Mouse (Mus musculus) hindbrain, embryonic 13.5 days (tissue): Measurements from ENCODE around the gene Kdm3a. TPM values are rescaled to one million over a fixed set of nuclear protein-coding genes. Genes with fewer than 3 reads are reported as not detected.

Source experiments
- ATAC-seq: fragments of 200-750 bp; cut with Nextera tagmentation; 2 replicates; pipeline ENCODE4 v1.8.0; 2017; ENCODE audit warnings: moderate TSS enrichment; ENCODE audit not compliant: low FRiP score
- H3K27ac ChIP-seq: fragments of 300-500 bp; sonication (generic); 2 replicates; pipeline ENCODE4 v1.5.1; 2015; ENCODE audit warnings: inconsistent platforms, mild to moderate bottlenecking, moderate library complexity
- H3K27me3 ChIP-seq: fragments of 300-500 bp; sonication (generic); 2 replicates; pipeline ENCODE4 v1.6.1; 2015; ENCODE audit warnings: mild to moderate bottlenecking, inconsistent platforms
- H3K36me3 ChIP-seq: fragments of 300-500 bp; sonication (generic); 2 replicates; pipeline ENCODE4 v1.6.1; 2015; ENCODE audit warnings: mild to moderate bottlenecking, inconsistent platforms
- H3K4me1 ChIP-seq: fragments of 300-500 bp; sonication (generic); replicated peaks from 2 replicates; pipeline ENCODE4 v1.6.1; 2015; ENCODE audit warnings: inconsistent platforms
- H3K4me2 ChIP-seq: fragments of 300-500 bp; sonication (generic); 2 replicates; pipeline ENCODE4 v1.6.1; 2015; ENCODE audit warnings: inconsistent platforms, mild to moderate bottlenecking, moderate library complexity
- H3K4me3 ChIP-seq: fragments of 300-500 bp; sonication (generic); 2 replicates; pipeline ENCODE4 v1.5.1; 2015; ENCODE audit warnings: mild to moderate bottlenecking, inconsistent platforms
- H3K9ac ChIP-seq: fragments of 300-500 bp; sonication (generic); 2 replicates; pipeline ENCODE4 v1.6.1; 2015; ENCODE audit warnings: mild to moderate bottlenecking, inconsistent platforms
- H3K9me3 ChIP-seq: fragments of 300-500 bp; sonication (generic); 2 replicates; pipeline ENCODE4 v1.6.1; 2016; ENCODE audit warnings: inconsistent platforms
- WGBS: fragments of 180-500 bp; shearing (Covaris S2); methylation state at CpG from one replicate; pipeline ENCODE4 v1.1.7; 2015; 5-methylcytosine and 5-hydroxymethylcytosine counted together
- polyA plus RNA-seq: library from polyadenylated mRNA; unstranded; fragments of >200 nt; fragmentation: Nextera tagmentation; extraction: Ambion mirVana; gene quantifications from 2 replicates; pipeline ENCODE4 v1.2.1, GENCODE M21; 2015

Kdm3a gene
- polyA plus RNA-seq, 1 experiment from 2014 or later: 52.0 TPM

DNA sequence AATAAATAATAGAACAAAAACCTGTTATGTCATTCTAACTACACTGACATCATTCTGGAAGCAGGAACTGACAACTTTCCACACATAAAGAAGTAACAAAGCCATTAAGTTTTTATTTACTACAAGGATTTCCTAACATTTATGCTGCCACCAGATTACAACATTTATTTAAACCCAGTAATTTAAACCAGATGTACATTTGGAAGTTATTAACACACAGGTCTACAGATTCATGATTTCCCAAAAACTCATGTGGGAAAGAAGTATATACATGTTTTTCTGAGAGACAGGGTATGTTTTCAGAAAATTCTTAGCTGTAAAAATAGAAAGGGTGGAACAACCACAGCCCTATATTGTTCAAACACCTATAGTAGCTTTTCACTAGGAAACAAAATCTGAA is 8.1 kb downstream of the Kdm3a start:
- Histone ChIP-seq H3K4me1 (peaks cover 13% of the 10 kb centered on the region), H3K36me3 (peaks cover 72% of the 10 kb centered on the region), H3K4me3 (no peak overlapping the region), H3K27me3 (no peaks in the 10 kb centered on the region), H3K4me2 (no peak overlapping the region), H3K9ac (no peak overlapping the region), H3K9me3 (no peaks in the 10 kb centered on the region), H3K27ac (no peak overlapping the region)
- no peak for ATAC-seq

GRCm38 (mm10) chr6:71621981-71622380 is 10.8 kb downstream of the Kdm3a start:
- no peaks in the 10 kb centered on the region for H3K9me3 ChIP-seq

GRCm38 (mm10) chr6:71621551-71621950 is 11.2 kb downstream of the Kdm3a start:
- Histone ChIP-seq H3K4me2 (no peak overlapping the region), H3K9me3 (no peaks in the 10 kb centered on the region), H3K4me3 (no peak overlapping the region), H3K9ac (no peak overlapping the region), H3K4me1 (no peaks in the 10 kb centered on the region), H3K36me3 (peaks cover 81% of the 10 kb centered on the region), H3K27ac (no peak overlapping the region), H3K27me3 (no peaks in the 10 kb centered on the region)
- ATAC-seq: no peak
- WGBS: 93% methylated on average over 5 of the region's 5 CpGs

More at GRCm38 (mm10) chr6:71621981-71622380, 10.8 kb downstream of the Kdm3a start:
- ATAC-seq: no peak
- Histone ChIP-seq H3K27me3 (no peaks in the 10 kb centered on the region), H3K27ac (no peak overlapping the region), H3K9ac (no peak overlapping the region), H3K36me3 (peaks cover 79% of the 10 kb centered on the region), H3K4me2 (no peak overlapping the region), H3K4me1 (no peaks in the 10 kb centered on the region), H3K4me3 (no peak overlapping the region)
- WGBS: 94% methylated on average over 5 of the region's 5 CpGs

- Histone ChIP-seq H3K36me3 (peaks cover 71% of the 10 kb centered on the region), H3K4me3 (no peak overlapping the region), H3K27me3 (no peaks in the 10 kb centered on the region), H3K9me3 (no peaks in the 10 kb centered on the region), H3K27ac (no peak overlapping the region), H3K4me1 (no peaks in the 10 kb centered on the region), H3K4me2 (no peak overlapping the region), H3K9ac (no peak overlapping the region)
- ATAC-seq: no peak
- WGBS: 88% methylated on average over 5 of the region's 5 CpGs
Measured at GRCm38 (mm10) chr6:71616959-71617358, 15.8 kb downstream of the Kdm3a start.

- Histone ChIP-seq H3K9me3 (no peaks in the 10 kb centered on the region), H3K27me3 (no peaks in the 10 kb centered on the region), H3K4me1 (no peaks in the 10 kb centered on the region), H3K4me3 (no peak overlapping the region), H3K4me2 (no peak overlapping the region), H3K36me3 (peaks cover 74% of the 10 kb centered on the region), H3K27ac (no peak overlapping the region), H3K9ac (no peak overlapping the region)
- ATAC-seq: no peak
Measured at GRCm38 (mm10) chr6:71613225-71613624, 19.6 kb downstream of the Kdm3a start.

DNA sequence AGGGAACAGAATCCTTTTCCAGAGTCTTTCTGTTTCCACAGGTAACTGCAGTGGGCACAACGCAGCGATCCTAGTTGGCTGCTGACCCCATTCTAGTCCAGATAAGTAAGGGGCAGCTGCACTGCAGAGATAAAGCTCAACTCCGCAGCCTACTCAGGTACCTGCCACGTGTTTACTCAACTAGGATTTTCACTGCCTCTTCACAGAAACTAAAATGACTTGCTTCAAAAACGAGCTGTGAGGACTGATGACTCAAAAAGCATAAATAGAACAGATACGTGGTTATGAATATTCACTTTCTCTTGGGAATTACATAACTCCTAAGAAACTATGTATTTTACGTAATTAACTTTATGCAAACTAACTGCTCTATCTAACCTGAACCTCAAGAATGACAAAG is 22.8 kb downstream of the Kdm3a start:
- Histone ChIP-seq H3K36me3 (peaks cover 70% of the 10 kb centered on the region), H3K9ac (no peak overlapping the region)
- WGBS: 95% methylated on average over 7 of the region's 7 CpGs

DNA sequence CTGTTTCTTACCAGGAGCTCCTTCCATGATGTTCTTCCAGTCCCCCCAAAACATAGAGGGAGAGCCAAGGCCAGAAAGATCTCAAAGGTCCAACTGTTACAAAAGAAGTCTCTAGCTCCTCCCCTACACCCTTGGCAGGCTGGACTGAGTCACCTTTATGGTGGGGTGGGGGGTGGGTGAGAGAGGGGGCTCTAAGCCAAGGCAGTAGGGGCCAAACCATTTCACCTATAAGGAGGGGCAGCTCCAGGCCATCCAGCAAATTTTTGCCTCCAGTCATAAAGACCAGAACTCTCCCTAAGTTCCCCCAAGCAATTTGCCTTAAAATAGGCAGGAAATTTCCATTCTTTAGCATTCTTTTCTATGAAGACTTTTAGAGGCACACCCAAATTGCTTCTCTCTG is 23.8 kb downstream of the Kdm3a start:
- Histone ChIP-seq H3K36me3 (peaks cover 74% of the 10 kb centered on the region), H3K9ac (no peak overlapping the region), H3K9me3 (no peaks in the 10 kb centered on the region), H3K4me1 (no peaks in the 10 kb centered on the region), H3K4me2 (no peak overlapping the region), H3K4me3 (no peak overlapping the region), H3K27ac (no peak overlapping the region), H3K27me3 (no peaks in the 10 kb centered on the region)
- ATAC-seq: no peak

More for the DNA sequence above, 22.8 kb downstream of the Kdm3a start:
- Histone ChIP-seq H3K4me2 (no peak overlapping the region), H3K4me1 (no peaks in the 10 kb centered on the region), H3K27me3 (no peaks in the 10 kb centered on the region), H3K9me3 (no peaks in the 10 kb centered on the region), H3K4me3 (no peak overlapping the region), H3K27ac (no peak overlapping the region)
- ATAC-seq: no peak

DNA sequence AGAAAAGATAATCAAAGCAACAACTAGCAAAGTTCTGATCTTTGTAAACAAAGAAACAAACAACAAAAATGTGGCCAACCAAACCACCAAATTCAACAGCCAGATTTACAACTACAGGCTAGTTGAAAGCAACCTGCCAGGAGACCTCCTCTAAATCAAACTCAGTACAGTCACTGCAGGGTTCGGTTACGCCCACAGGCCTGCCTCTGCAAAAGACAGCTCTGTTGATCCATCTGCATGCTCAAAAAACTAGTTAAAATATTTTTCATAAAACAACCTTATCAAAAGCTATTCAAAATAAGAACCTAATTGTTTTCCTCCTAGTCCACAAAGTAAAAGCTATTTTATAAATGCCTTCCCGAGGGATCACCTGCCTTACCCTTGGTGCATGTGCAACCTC is 25.0 kb downstream of the Kdm3a start:
- 92% methylated on average over 3 of the region's 3 CpGs for WGBS
- peaks cover 76% of the 10 kb centered on the region for H3K36me3 ChIP-seq
- no peak overlapping the region for H3K4me2 ChIP-seq
- ATAC-seq: no peak
- H3K4me3 ChIP-seq: no peak overlapping the region
- H3K4me1 ChIP-seq: no peaks in the 10 kb centered on the region
- H3K27ac ChIP-seq: no peak overlapping the region
- no peaks in the 10 kb centered on the region for H3K27me3 ChIP-seq
- no peak overlapping the region for H3K9ac ChIP-seq
- H3K9me3 ChIP-seq: no peaks in the 10 kb centered on the region

GRCm38 (mm10) chr6:71590154-71590553 is 42.6 kb downstream of the Kdm3a start:
- peaks cover 88% of the 10 kb centered on the region for H3K36me3 ChIP-seq
- no peaks in the 10 kb centered on the region for H3K27me3 ChIP-seq
- no peak overlapping the region for H3K27ac ChIP-seq
- H3K9ac ChIP-seq: no peak overlapping the region
- H3K9me3 ChIP-seq: no peaks in the 10 kb centered on the region
- H3K4me1 ChIP-seq: no peaks in the 10 kb centered on the region
- 93% methylated on average over 4 of the region's 4 CpGs for WGBS
- H3K4me2 ChIP-seq: no peak overlapping the region
- no peak overlapping the region for H3K4me3 ChIP-seq
- ATAC-seq: no peak

DNA sequence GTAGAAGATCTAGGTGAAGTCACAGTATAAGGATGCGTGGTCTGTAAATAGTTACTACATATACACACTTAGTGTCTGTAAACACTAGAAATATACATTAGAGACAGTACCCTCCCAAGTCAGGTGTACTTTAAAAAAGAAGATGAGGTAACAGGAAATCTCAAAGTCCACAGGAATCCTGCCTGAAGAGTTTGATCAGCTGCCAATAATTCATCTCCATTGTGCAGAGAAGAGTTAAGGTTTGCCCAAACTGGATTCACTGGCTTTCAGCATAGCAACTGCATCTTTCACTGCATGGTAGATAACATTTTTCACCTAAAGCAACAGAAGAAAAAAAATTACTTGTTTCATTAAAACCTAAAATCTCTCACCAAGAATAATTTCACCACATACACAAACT is 43.4 kb downstream of the Kdm3a start:
- no peak for ATAC-seq
- H3K4me2 ChIP-seq: no peak overlapping the region
- no peaks in the 10 kb centered on the region for H3K27me3 ChIP-seq
- WGBS: 97% methylated on average over 1 of the region's 1 CpGs
- no peak overlapping the region for H3K4me3 ChIP-seq
- no peak overlapping the region for H3K27ac ChIP-seq
- H3K9ac ChIP-seq: no peak overlapping the region
- no peaks in the 10 kb centered on the region for H3K4me1 ChIP-seq
- H3K9me3 ChIP-seq: no peaks in the 10 kb centered on the region
- H3K36me3 ChIP-seq: peaks cover 81% of the 10 kb centered on the region

DNA sequence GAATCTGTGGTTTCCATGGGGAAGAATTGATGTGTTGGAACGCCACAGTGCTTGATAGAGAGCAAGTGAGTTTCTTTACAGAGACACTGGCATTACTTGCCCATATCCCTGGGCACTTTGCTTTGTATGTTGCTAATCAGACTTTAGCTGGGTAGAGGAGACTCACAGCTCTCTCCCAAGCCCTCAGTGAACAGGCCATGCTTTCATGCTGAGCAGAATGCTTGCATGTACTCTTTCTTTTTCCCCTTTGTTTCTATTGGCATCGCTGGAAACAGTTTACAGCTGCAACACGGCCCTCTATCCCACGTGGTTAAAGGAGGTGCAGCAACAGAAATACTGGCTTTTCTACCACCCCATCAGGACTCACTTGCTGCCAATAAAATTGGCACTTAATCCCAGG is 49.6 kb downstream of the Kdm3a start:
- Histone ChIP-seq H3K4me1 (no peaks in the 10 kb centered on the region), H3K27me3 (no peaks in the 10 kb centered on the region), H3K27ac (no peak overlapping the region), H3K36me3 (peaks cover 48% of the 10 kb centered on the region), H3K9ac (no peak overlapping the region), H3K4me2 (no peak overlapping the region), H3K9me3 (no peaks in the 10 kb centered on the region), H3K4me3 (no peak overlapping the region)
- no peak for ATAC-seq
- 80% methylated on average over 4 of the region's 4 CpGs for WGBS

GRCm38 (mm10) chr6:71579478-71579877 is 53.3 kb downstream of the Kdm3a start:
- ATAC-seq: no peak
- peaks cover 39% of the 10 kb centered on the region for H3K36me3 ChIP-seq
- H3K4me1 ChIP-seq: no peaks in the 10 kb centered on the region
- H3K9me3 ChIP-seq: no peaks in the 10 kb centered on the region
- WGBS: 95% methylated on average over 11 of the region's 11 CpGs
- H3K4me2 ChIP-seq: no peak overlapping the region
- H3K4me3 ChIP-seq: no peak overlapping the region
- no peak overlapping the region for H3K27ac ChIP-seq
- H3K9ac ChIP-seq: no peak overlapping the region
- no peaks in the 10 kb centered on the region for H3K27me3 ChIP-seq

DNA sequence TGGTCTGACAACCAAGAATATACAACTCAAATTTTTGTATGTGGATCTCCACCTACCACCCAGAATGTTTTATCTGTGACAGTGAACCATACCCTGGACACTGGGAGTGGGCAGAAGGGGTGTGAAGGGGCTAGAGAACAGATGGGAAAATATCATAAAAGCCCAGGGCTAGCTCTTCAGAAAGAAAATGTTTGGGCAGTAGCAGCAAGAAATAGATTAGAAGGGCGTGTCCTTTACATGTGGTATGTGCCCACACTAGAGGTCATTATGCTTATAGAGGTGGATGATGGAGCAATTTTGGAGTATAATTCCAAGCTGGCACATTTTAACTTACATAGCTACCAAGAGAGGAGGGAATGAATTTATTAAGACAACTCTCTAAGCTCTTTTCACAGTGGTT is 57.4 kb downstream of the Kdm3a start:
- H3K9ac ChIP-seq: no peak overlapping the region
- H3K4me1 ChIP-seq: no peaks in the 10 kb centered on the region
- no peaks in the 10 kb centered on the region for H3K27me3 ChIP-seq
- peaks cover 56% of the 10 kb centered on the region for H3K36me3 ChIP-seq
- H3K27ac ChIP-seq: no peak overlapping the region
- ATAC-seq: no peak
- H3K9me3 ChIP-seq: no peaks in the 10 kb centered on the region
- no peak overlapping the region for H3K4me2 ChIP-seq
- 95% methylated on average over 1 of the region's 1 CpGs for WGBS
- no peak overlapping the region for H3K4me3 ChIP-seq

DNA sequence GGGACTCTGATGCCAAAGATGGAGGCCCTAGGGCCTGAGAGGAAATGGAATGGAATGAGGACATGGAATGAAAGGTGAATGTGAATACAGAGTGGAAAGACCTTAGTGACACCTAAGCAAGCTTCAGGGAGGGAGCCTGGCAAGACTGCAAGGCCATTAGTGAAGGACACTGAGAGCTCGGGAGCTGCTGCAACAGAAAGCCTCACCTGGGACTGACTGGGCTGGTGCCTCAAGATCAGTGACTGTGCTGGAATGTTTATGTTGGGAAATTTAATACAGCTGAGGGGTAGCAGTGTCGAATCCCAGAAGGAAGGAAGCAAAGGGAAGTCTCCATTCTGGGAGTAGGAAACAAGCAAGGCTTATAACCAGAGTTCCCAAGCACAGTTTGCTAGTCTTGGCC is 63.8 kb downstream of the Kdm3a start:
- peaks cover 32% of the 10 kb centered on the region for H3K36me3 ChIP-seq
- H3K9ac ChIP-seq: no peak overlapping the region
- H3K4me3 ChIP-seq: no peak overlapping the region
- H3K27me3 ChIP-seq: no peaks in the 10 kb centered on the region
- WGBS: 80% methylated on average over 2 of the region's 2 CpGs
- no peak overlapping the region for H3K27ac ChIP-seq
- H3K4me2 ChIP-seq: no peak overlapping the region
- no peak for ATAC-seq
- no peaks in the 10 kb centered on the region for H3K9me3 ChIP-seq
- no peaks in the 10 kb centered on the region; the same call in 1 of the 2 replicates for H3K4me1 ChIP-seq
